Mouse (Mus musculus) embryonic fibroblast, embryonic 13.5 days (primary cell): Measurements from ENCODE around the gene Edc3.

ENCODE experiments used
- CTCF ChIP-seq: IDR thresholded peaks from 2 replicates; pipeline ENCODE4 v1.5.1; 2011; ENCODE audit warnings: mild to moderate bottlenecking, control low read depth, low read length, moderate library complexity, borderline replicate concordance; ENCODE audit not compliant: insufficient read depth
- POLR2A ChIP-seq: IDR thresholded peaks from 2 replicates; pipeline ENCODE4 v1.6.1; 2011; ENCODE audit warnings: low read depth, mild to moderate bottlenecking, control low read depth, low read length, moderate library complexity

GRCm38 (mm10) chr9:57671037-57671436, 37.3 kb upstream of the Edc3 start:
- TF ChIP-seq CTCF (no peak), POLR2A (no peak)
